In the genomic region with DNA sequence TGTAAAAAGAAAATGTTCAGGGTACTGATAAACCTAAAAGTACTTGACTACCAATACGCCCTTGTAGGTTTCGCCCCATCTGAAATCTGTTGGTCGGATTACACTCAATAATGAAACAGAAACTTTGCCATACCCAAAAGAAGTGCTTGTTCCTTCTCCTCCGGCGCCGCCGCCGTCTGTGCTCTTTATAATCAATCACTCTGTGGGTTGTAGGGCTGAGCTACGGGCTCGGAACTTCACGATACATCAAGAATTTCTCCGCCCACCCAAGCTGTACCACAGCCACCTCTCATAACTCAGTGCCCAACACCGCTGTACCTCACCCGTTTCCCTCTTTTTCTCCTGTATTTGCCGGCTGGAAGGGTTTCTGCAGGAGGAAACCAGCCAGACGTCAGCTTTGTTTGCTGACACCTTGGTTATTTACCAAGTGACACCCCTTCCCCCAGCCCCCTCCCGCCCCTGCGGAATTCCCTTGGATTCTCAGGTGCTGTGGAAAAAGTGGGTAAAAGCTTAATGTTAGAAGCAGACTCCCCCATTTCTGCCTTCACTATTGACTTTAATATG, we compare ENCODE assay signal across 9 mouse cellular contexts. TPM values are rescaled to one million over a fixed set of nuclear protein-coding genes. Genes with fewer than 3 reads are reported as not detected.
A peak's percentile ranks its signal among the peaks of the same experiment; 100 is the strongest.
DNase-seq lines count a peak whose midpoint lies in the region; ATAC-seq and TF ChIP-seq lines count a peak whose summit lies in the region.
"Had no signal": no experiment of that assay in that cellular context is flagged by ENCODE, and none has a peak within 500 bp of the region (broad histone marks: within the 10 kb centered on the region; RNA-seq: fewer than 3 reads in every experiment).

No protein-coding gene starts in this region.

- H3K27ac ChIP-seq in heart, embryonic 12.5 days (ENCODE audit: poor library complexity, severe bottlenecking): no peak overlapping the region
- H3K27ac ChIP-seq in hindbrain, embryonic 13.5 days: no peak overlapping the region
- no peak overlapping the region for H3K27ac ChIP-seq in midbrain, embryonic 10.5 days (replicated peaks)

- TF ChIP-seq CTCF in brain, embryonic 14.5 days (IDR thresholded peaks at IDR 0.05; ENCODE audit: borderline replicate concordance, extremely low read depth, insufficient read depth, insufficient read length): no peak

- no peaks in the 10 kb centered on the region for H3K36me3 ChIP-seq in heart, embryonic 12.5 days
- H3K36me3 ChIP-seq in hindbrain, embryonic 13.5 days: no peaks in the 10 kb centered on the region
- H3K36me3 ChIP-seq in midbrain, embryonic 10.5 days: no peaks in the 10 kb centered on the region

- no peaks in the 10 kb centered on the region; the same call in 1 of the 2 replicates for H3K9me3 ChIP-seq in heart, embryonic 12.5 days (replicated peaks)
- H3K9me3 ChIP-seq in hindbrain, embryonic 13.5 days: no peaks in the 10 kb centered on the region
- no peaks in the 10 kb centered on the region for H3K9me3 ChIP-seq in midbrain, embryonic 10.5 days (replicated peaks)

- H3K27me3 ChIP-seq in heart, embryonic 12.5 days (replicated peaks): no peaks in the 10 kb centered on the region
- peaks cover 25% of the 10 kb centered on the region for H3K27me3 ChIP-seq in hindbrain, embryonic 13.5 days
- H3K27me3 ChIP-seq in midbrain, embryonic 10.5 days (ENCODE audit: low read depth, poor library complexity, severe bottlenecking): peaks cover 22% of the 10 kb centered on the region

- ATAC-seq in heart, embryonic 12.5 days (ENCODE audit: insufficient number of reproducible peaks, low FRiP score): no peak
- ATAC-seq in hindbrain, embryonic 13.5 days (ENCODE audit: low FRiP score): no peak

- H3K9ac ChIP-seq in heart, embryonic 12.5 days: peak overlapping the region; percentile 53; the same call in 1 of the 2 replicates
- H3K9ac ChIP-seq in hindbrain, embryonic 13.5 days: peak overlapping the region; percentile 59; the same call in 1 of the 2 replicates

- no peak for TF ChIP-seq POLR2A in brain, embryonic 14.5 days (IDR thresholded peaks at IDR 0.05; ENCODE audit: borderline replicate concordance, extremely low read depth, insufficient read depth, insufficient read length, poor library complexity, severe bottlenecking)

- WGBS in heart, embryonic 12.5 days: 7% methylated on average over 18 of the region's 18 CpGs
- WGBS in hindbrain, embryonic 13.5 days: 11% methylated on average over 18 of the region's 18 CpGs
- 23% methylated on average over 18 of the region's 18 CpGs for WGBS in midbrain, embryonic 10.5 days

- no peak for DNase-seq in heart, adult 9 months (ENCODE audit: low spot score in 2 of 2)
- peak; percentile 14 for DNase-seq in brain, embryonic 14.5 days (ENCODE audit: low read depth)
- DNase-seq in midbrain, embryonic 10.5 days (ENCODE audit: low spot score): no peak
- no peak for DNase-seq in right cerebral cortex, postnatal 36 days (ENCODE audit: low spot score in 2 of 2)
- no peak for DNase-seq in spleen, adult 18-20 months
- no peak for DNase-seq in adrenal gland, postnatal 14 days

- peaks cover 19% of the 10 kb centered on the region; the same call in 1 of the 2 replicates for H3K4me1 ChIP-seq in heart, embryonic 12.5 days (replicated peaks)
- peaks cover 7% of the 10 kb centered on the region; the same call in 1 of the 2 replicates for H3K4me1 ChIP-seq in hindbrain, embryonic 13.5 days (replicated peaks)
- peaks cover 15% of the 10 kb centered on the region for H3K4me1 ChIP-seq in midbrain, embryonic 10.5 days

- H3K4me2 ChIP-seq in heart, embryonic 12.5 days: peak overlapping the region; percentile 70
- peak overlapping the region; percentile 44 for H3K4me2 ChIP-seq in hindbrain, embryonic 13.5 days

- peak overlapping the region; percentile 37 for H3K4me3 ChIP-seq in heart, embryonic 12.5 days
- peak overlapping the region; percentile 24 for H3K4me3 ChIP-seq in hindbrain, embryonic 13.5 days
- H3K4me3 ChIP-seq in midbrain, embryonic 10.5 days: peak overlapping the region; percentile 34

RNA-seq across cellular contexts. Expression of gene Gm11549, which starts 10.4 kb away (rescaled TPM):
- polyA plus RNA-seq in heart, embryonic 12.5 days (2016; fragmentation: Nextera tagmentation; extraction: Ambion mirVana): 0.30 and 0.31 TPM in 2 replicates
- 0.35 and 0.40 TPM in 2 replicates for polyA plus RNA-seq in brain, embryonic 14.5 days (2012; rRNA removed)
- 0.38 and 0.53 TPM in 2 replicates for polyA plus RNA-seq in hindbrain, embryonic 13.5 days (2015; fragmentation: Nextera tagmentation; extraction: Ambion mirVana)
- 0.67 and 1.2 TPM in 2 replicates for polyA plus RNA-seq in midbrain, embryonic 10.5 days (2016; fragmentation: Nextera tagmentation; extraction: Ambion mirVana)
- total RNA-seq in adrenal gland, postnatal 14 days (2021): 0.23 TPM in 1 of 2 replicates, not detected in the other
- total RNA-seq: MEL had no signal

RNA-seq across cellular contexts. Expression of gene Exosc9, which starts 20.3 kb away (rescaled TPM):
- polyA plus RNA-seq in heart, embryonic 12.5 days (2016; fragmentation: Nextera tagmentation; extraction: Ambion mirVana): 45.0 and 49.5 TPM in 2 replicates
- polyA plus RNA-seq in brain, embryonic 14.5 days (2012; rRNA removed): 41.2 and 45.7 TPM in 2 replicates
- 84.8 and 88.7 TPM in 2 replicates for polyA plus RNA-seq in hindbrain, embryonic 13.5 days (2015; fragmentation: Nextera tagmentation; extraction: Ambion mirVana)
- 108 and 113 TPM in 2 replicates for polyA plus RNA-seq in midbrain, embryonic 10.5 days (2016; fragmentation: Nextera tagmentation; extraction: Ambion mirVana)
- total RNA-seq in adrenal gland, postnatal 14 days (2021): 30.2 and 32.9 TPM in 2 replicates

RNA-seq across cellular contexts. Expression of gene Ccna2, which starts 39.9 kb away (rescaled TPM):
- 194 and 199 TPM in 2 replicates for polyA plus RNA-seq in heart, embryonic 12.5 days (2016; fragmentation: Nextera tagmentation; extraction: Ambion mirVana)
- 45.0 and 73.5 TPM in 2 replicates for polyA plus RNA-seq in brain, embryonic 14.5 days (2012; rRNA removed)
- polyA plus RNA-seq in hindbrain, embryonic 13.5 days (2015; fragmentation: Nextera tagmentation; extraction: Ambion mirVana): 44.0 TPM in 2 replicates
- 255 and 262 TPM in 2 replicates for polyA plus RNA-seq in midbrain, embryonic 10.5 days (2016; fragmentation: Nextera tagmentation; extraction: Ambion mirVana)
- 28.7 and 30.6 TPM in 2 replicates for total RNA-seq in adrenal gland, postnatal 14 days (2021)

RNA-seq across cellular contexts. Expression of gene 1810062G17Rik, which starts 56.3 kb away (rescaled TPM):
- polyA plus RNA-seq in heart, embryonic 12.5 days (2016; fragmentation: Nextera tagmentation; extraction: Ambion mirVana): 1.2 and 1.3 TPM in 2 replicates
- 0.33 and 0.37 TPM in 2 replicates for polyA plus RNA-seq in brain, embryonic 14.5 days (2012; rRNA removed)
- 0.30 TPM in 1 of 2 replicates, not detected in the other for polyA plus RNA-seq in hindbrain, embryonic 13.5 days (2015; fragmentation: Nextera tagmentation; extraction: Ambion mirVana)
- 0.25 and 0.73 TPM in 2 replicates for polyA plus RNA-seq in midbrain, embryonic 10.5 days (2016; fragmentation: Nextera tagmentation; extraction: Ambion mirVana)
- 0.78 and 1.7 TPM in 2 replicates for total RNA-seq in adrenal gland, postnatal 14 days (2021)

RNA-seq across cellular contexts. Expression of gene Anxa5, which starts 56.4 kb away (rescaled TPM):
- polyA plus RNA-seq in heart, embryonic 12.5 days (2016; fragmentation: Nextera tagmentation; extraction: Ambion mirVana): 327 and 336 TPM in 2 replicates
- 52.4 and 66.1 TPM in 2 replicates for polyA plus RNA-seq in brain, embryonic 14.5 days (2012; rRNA removed)
- polyA plus RNA-seq in hindbrain, embryonic 13.5 days (2015; fragmentation: Nextera tagmentation; extraction: Ambion mirVana): 85.5 and 88.8 TPM in 2 replicates
- 106 and 116 TPM in 2 replicates for polyA plus RNA-seq in midbrain, embryonic 10.5 days (2016; fragmentation: Nextera tagmentation; extraction: Ambion mirVana)
- total RNA-seq in adrenal gland, postnatal 14 days (2021): 409 and 424 TPM in 2 replicates
